Mouse (Mus musculus): ENCODE data around the gene Srsf3.
"Not testable (repeated sequence)": the region's sequence is repeated elsewhere in the genome, so short reads cannot be mapped to it uniquely, and the experiment has no call there.

The Srsf3 gene

GRCm38 (mm10) chr17:29032274-29033069 is at the start of gene Srsf3:
Gene Srsf3, plus strand, starts transcription at chr17:29032628.
- in situ Hi-C loops (cut with MboI; ENCODE audit: low pct_unique_long_range_greater_than_20kb in 1 of 2, low sequenced_read_pairs in 2 of 2, unreplicated experiment in 1 of 2): no loop called here

GRCm38 (mm10) chr17:28984724-28985420 is 47.6 kb upstream of the Srsf3 start:
- in situ Hi-C loops (cut with MboI; ENCODE audit: low pct_unique_long_range_greater_than_20kb in 1 of 2, low sequenced_read_pairs in 2 of 2, unreplicated experiment in 1 of 2): no loop called here

- in situ Hi-C loops (cut with MboI; ENCODE audit: low pct_unique_long_range_greater_than_20kb in 1 of 2, low sequenced_read_pairs in 2 of 2, unreplicated experiment in 1 of 2): no loop called here
Observed at GRCm38 (mm10) chr17:28986833-28987232, 45.6 kb upstream of the Srsf3 start.

- in situ Hi-C loops (cut with MboI; ENCODE audit: low pct_unique_long_range_greater_than_20kb in 1 of 2, low sequenced_read_pairs in 2 of 2, unreplicated experiment in 1 of 2): no loop called here
Observed at GRCm38 (mm10) chr17:28987713-28988112, 44.7 kb upstream of the Srsf3 start.

- in situ Hi-C loops (cut with MboI; ENCODE audit: low pct_unique_long_range_greater_than_20kb in 1 of 2, low sequenced_read_pairs in 2 of 2, unreplicated experiment in 1 of 2): no loop called here
Observed at GRCm38 (mm10) chr17:28988291-28988690, 44.1 kb upstream of the Srsf3 start.

GRCm38 (mm10) chr17:28988996-28989395 is 43.4 kb upstream of the Srsf3 start:
- in situ Hi-C loops (cut with MboI; ENCODE audit: low pct_unique_long_range_greater_than_20kb in 1 of 2, low sequenced_read_pairs in 2 of 2, unreplicated experiment in 1 of 2): no loop called here

GRCm38 (mm10) chr17:28990060-28990459 is 42.4 kb upstream of the Srsf3 start:
- in situ Hi-C loops (cut with MboI; ENCODE audit: low pct_unique_long_range_greater_than_20kb in 1 of 2, low sequenced_read_pairs in 2 of 2, unreplicated experiment in 1 of 2): no loop called here

- in situ Hi-C loops (cut with MboI; ENCODE audit: low pct_unique_long_range_greater_than_20kb in 1 of 2, low sequenced_read_pairs in 2 of 2, unreplicated experiment in 1 of 2): no loop called here
Observed at GRCm38 (mm10) chr17:28991286-28991685, 41.1 kb upstream of the Srsf3 start.

- in situ Hi-C loops (cut with MboI; ENCODE audit: low pct_unique_long_range_greater_than_20kb in 1 of 2, low sequenced_read_pairs in 2 of 2, unreplicated experiment in 1 of 2): no loop called here
Observed at GRCm38 (mm10) chr17:28992105-28992504, 40.3 kb upstream of the Srsf3 start.

GRCm38 (mm10) chr17:28993004-28993403 is 39.4 kb upstream of the Srsf3 start:
- in situ Hi-C loops (cut with MboI; ENCODE audit: low pct_unique_long_range_greater_than_20kb in 1 of 2, low sequenced_read_pairs in 2 of 2, unreplicated experiment in 1 of 2): not testable (repeated sequence)

- in situ Hi-C loops (cut with MboI; ENCODE audit: low pct_unique_long_range_greater_than_20kb in 1 of 2, low sequenced_read_pairs in 2 of 2, unreplicated experiment in 1 of 2): no loop called here
Observed at GRCm38 (mm10) chr17:28994615-28995014, 37.8 kb upstream of the Srsf3 start.

GRCm38 (mm10) chr17:29000465-29000864 is 32.0 kb upstream of the Srsf3 start:
- in situ Hi-C loops (cut with MboI; ENCODE audit: low pct_unique_long_range_greater_than_20kb in 1 of 2, low sequenced_read_pairs in 2 of 2, unreplicated experiment in 1 of 2): no loop called here

- in situ Hi-C loops (cut with MboI; ENCODE audit: low pct_unique_long_range_greater_than_20kb in 1 of 2, low sequenced_read_pairs in 2 of 2, unreplicated experiment in 1 of 2): no loop called here
Observed at GRCm38 (mm10) chr17:29003740-29004139, 28.7 kb upstream of the Srsf3 start.

- in situ Hi-C loops (cut with MboI; ENCODE audit: low pct_unique_long_range_greater_than_20kb in 1 of 2, low sequenced_read_pairs in 2 of 2, unreplicated experiment in 1 of 2): no loop called here
Observed at GRCm38 (mm10) chr17:29005002-29005401, 27.4 kb upstream of the Srsf3 start.

- in situ Hi-C loops (cut with MboI; ENCODE audit: low pct_unique_long_range_greater_than_20kb in 1 of 2, low sequenced_read_pairs in 2 of 2, unreplicated experiment in 1 of 2): no loop called here
Observed at GRCm38 (mm10) chr17:29006812-29007211, 25.6 kb upstream of the Srsf3 start.

- in situ Hi-C loops (cut with MboI; ENCODE audit: low pct_unique_long_range_greater_than_20kb in 1 of 2, low sequenced_read_pairs in 2 of 2, unreplicated experiment in 1 of 2): no loop called here
Observed at GRCm38 (mm10) chr17:29007243-29007640, 25.2 kb upstream of the Srsf3 start.

GRCm38 (mm10) chr17:29007641-29008325 is 24.6 kb upstream of the Srsf3 start, which contains the start of gene Stk38:
Gene Stk38, minus strand, starts transcription at chr17:29007995.
- in situ Hi-C loops (cut with MboI; ENCODE audit: low pct_unique_long_range_greater_than_20kb in 1 of 2, low sequenced_read_pairs in 2 of 2, unreplicated experiment in 1 of 2): no loop called here

GRCm38 (mm10) chr17:29008326-29008650 is 24.1 kb upstream of the Srsf3 start:
- in situ Hi-C loops (cut with MboI; ENCODE audit: low pct_unique_long_range_greater_than_20kb in 1 of 2, low sequenced_read_pairs in 2 of 2, unreplicated experiment in 1 of 2): no loop called here

- in situ Hi-C loops (cut with MboI; ENCODE audit: low pct_unique_long_range_greater_than_20kb in 1 of 2, low sequenced_read_pairs in 2 of 2, unreplicated experiment in 1 of 2): no loop called here
Observed at GRCm38 (mm10) chr17:29009181-29009580, 23.2 kb upstream of the Srsf3 start.

All from mouse embryonic stem cell (cell line).